Mouse (Mus musculus): ENCODE results near the gene Nod1. TPM values are rescaled to one million over a fixed set of nuclear protein-coding genes. Genes with fewer than 3 reads are reported as not detected.
A peak's percentile ranks its signal among the peaks of the same experiment; 100 is the strongest.

Nod1 gene
- 1.3 and 2.2 TPM in 2 replicates for polyA plus RNA-seq (2014; fragmentation: Nextera tagmentation; extraction: Ambion mirVana)

DNA sequence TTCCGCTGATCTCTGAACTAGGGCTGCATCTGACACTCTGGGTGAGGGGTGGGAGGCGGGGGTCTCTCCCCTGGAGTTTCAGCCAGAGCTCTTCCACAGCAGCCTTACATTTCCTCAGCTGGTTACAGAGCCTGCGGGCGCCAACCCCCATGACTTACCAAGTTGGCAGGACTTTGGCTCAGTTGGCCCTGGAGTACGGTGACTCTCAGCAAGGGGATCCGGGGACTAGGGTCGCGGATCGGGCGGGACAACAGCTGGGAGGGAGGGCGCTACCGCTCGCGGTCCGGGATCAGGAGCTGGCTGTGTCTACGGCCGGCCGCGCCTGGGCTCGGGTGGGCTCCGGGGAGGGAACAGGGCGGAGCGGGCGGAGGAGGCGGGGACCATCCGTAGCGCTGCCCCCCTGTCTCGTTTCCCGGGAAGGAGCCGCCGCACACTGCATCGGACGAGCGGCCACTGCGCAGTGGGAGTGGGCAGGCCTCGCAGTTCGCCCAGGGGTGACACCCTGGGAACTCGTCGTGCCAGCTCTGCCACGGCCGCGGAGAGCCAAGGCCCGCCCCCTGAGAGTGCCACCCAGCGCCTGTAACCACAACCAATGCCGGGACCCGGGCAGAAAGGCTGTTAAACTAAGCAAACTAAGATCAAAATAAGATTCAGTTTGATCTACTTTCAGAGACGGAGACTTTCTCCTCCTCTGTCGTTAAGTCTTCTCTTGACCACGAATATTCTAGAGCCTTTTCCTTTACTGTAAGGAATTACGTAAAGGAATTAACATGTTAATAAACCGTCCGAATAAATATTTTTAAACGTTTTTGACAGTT lies at the start of gene Nod1:
TSS of gene Nod1 (minus strand) at position 502 of the 818 bp plus-strand sequence.
- DNase-seq (peak; percentile 67), ATAC-seq (ENCODE audit: low FRiP score, low TSS enrichment) (peak; percentile 76)
- Histone ChIP-seq H3K4me2 (ENCODE audit: low read length) (peak within 1 kb of the TSS; percentile 98), H3K36me3 (ENCODE audit: control insufficient read depth, insufficient read depth, low read length) (no peaks in the 10 kb centered on the region), H3K9me3 (ENCODE audit: control insufficient read depth, low read length) (no peaks in the 10 kb centered on the region), H3K27me3 (ENCODE audit: control insufficient read depth, insufficient read depth, low read length) (no peaks in the 10 kb centered on the region; the same call in 1 of the 2 replicates), H3K9ac (replicated peaks; ENCODE audit: low read length) (peak within 1 kb of the TSS; percentile 54), H3K4me3 (replicated peaks; ENCODE audit: low read depth, low read length) (peak within 1 kb of the TSS; percentile 55), H3K4me1 (ENCODE audit: control insufficient read depth, insufficient read depth, low read length) (no peaks in the 10 kb centered on the region), H3K27ac (replicated peaks; ENCODE audit: low read depth, low read length) (no peak within 1 kb of the TSS)
- WGBS = 2% methylated on average over 48 of the region's 53 CpGs

GRCm38 (mm10) chr6:55021806-55022205 lies 49.4 kb upstream of the Nod1 start:
- no peaks in the 10 kb centered on the region for H3K27me3 ChIP-seq (ENCODE audit: control insufficient read depth, insufficient read depth, low read length)
- no peaks in the 10 kb centered on the region for H3K36me3 ChIP-seq (ENCODE audit: control insufficient read depth, insufficient read depth, low read length)
- H3K27ac ChIP-seq (replicated peaks; ENCODE audit: low read depth, low read length) = no peak overlapping the region
- H3K9me3 ChIP-seq (ENCODE audit: control insufficient read depth, low read length) = no peaks in the 10 kb centered on the region
- no peak overlapping the region for H3K4me2 ChIP-seq (ENCODE audit: low read length)
- ATAC-seq (ENCODE audit: low FRiP score, low TSS enrichment) (no peak), DNase-seq (no peak)
- H3K9ac ChIP-seq (replicated peaks; ENCODE audit: low read length) = no peak overlapping the region
- H3K4me3 ChIP-seq (replicated peaks; ENCODE audit: low read depth, low read length) = no peak overlapping the region
- no peaks in the 10 kb centered on the region for H3K4me1 ChIP-seq (ENCODE audit: control insufficient read depth, insufficient read depth, low read length)
- WGBS = 90% methylated on average over 7 of the region's 7 CpGs

- no peak for DNase-seq
- Histone ChIP-seq H3K36me3 (ENCODE audit: control insufficient read depth, insufficient read depth, low read length) (no peaks in the 10 kb centered on the region), H3K9ac (replicated peaks; ENCODE audit: low read length) (no peak overlapping the region), H3K4me3 (replicated peaks; ENCODE audit: low read depth, low read length) (no peak overlapping the region), H3K27ac (replicated peaks; ENCODE audit: low read depth, low read length) (no peak overlapping the region), H3K4me2 (ENCODE audit: low read length) (no peak overlapping the region), H3K4me1 (ENCODE audit: control insufficient read depth, insufficient read depth, low read length) (no peaks in the 10 kb centered on the region), H3K27me3 (ENCODE audit: control insufficient read depth, insufficient read depth, low read length) (no peaks in the 10 kb centered on the region), H3K9me3 (ENCODE audit: control insufficient read depth, low read length) (no peaks in the 10 kb centered on the region)
- 74% methylated on average over 2 of the region's 2 CpGs for WGBS
- ATAC-seq (ENCODE audit: low FRiP score, low TSS enrichment) = no peak
Measured at GRCm38 (mm10) chr6:55018417-55018816, 46.0 kb upstream of the Nod1 start.

DNA sequence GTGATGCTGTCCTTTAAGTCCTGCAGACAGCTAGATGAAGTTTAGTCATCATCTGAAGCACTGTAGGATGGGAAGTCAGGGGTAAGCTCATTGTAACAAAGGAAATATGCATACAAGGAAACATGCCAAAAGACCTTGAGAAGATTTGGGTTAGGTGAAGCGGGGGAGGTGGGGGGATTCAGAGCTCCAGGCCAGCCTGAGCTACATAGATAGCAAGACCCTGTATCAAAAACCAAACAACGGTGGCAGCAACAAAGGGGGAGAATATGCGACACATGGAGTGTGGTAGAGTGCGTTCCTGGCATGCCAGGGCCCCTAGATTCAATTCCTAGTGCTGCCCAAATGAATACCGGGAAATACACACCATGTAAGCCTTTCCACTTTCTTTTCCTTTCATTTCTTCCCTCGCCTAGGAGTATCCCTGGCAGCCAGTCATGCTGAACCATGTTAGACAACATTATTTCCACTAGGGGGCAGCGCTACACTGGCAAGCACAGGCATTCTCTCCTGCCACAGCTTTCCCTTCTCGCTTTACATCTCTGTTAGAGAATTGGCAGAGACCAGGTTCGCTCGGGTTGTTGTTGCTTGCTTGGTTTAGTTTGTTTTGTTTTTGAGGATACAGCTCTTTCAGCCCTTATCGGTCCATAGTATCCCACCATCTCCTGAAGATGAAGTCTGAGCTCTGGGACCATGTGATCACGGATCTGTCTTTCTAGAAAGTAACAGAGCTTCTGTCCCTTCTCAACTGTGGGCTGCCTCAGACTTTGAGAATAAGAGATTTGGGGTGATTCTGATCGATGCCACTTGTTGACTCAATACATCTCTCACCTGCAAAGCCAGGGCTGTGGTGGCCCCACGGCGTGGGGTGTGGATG lies 44.5 kb upstream of the Nod1 start:
- no peak overlapping the region for H3K4me3 ChIP-seq (replicated peaks; ENCODE audit: low read depth, low read length)
- no peaks in the 10 kb centered on the region for H3K9me3 ChIP-seq (ENCODE audit: control insufficient read depth, low read length)
- 29% methylated on average over 15 of the region's 15 CpGs for WGBS
- H3K4me2 ChIP-seq (ENCODE audit: low read length) = no peak overlapping the region
- H3K36me3 ChIP-seq (ENCODE audit: control insufficient read depth, insufficient read depth, low read length) = no peaks in the 10 kb centered on the region
- H3K27ac ChIP-seq (replicated peaks; ENCODE audit: low read depth, low read length) = no peak overlapping the region
- DNase-seq (peak; percentile 94), ATAC-seq (ENCODE audit: low FRiP score, low TSS enrichment) (peak; percentile 81)
- no peak overlapping the region for H3K9ac ChIP-seq (replicated peaks; ENCODE audit: low read length)
- H3K4me1 ChIP-seq (ENCODE audit: control insufficient read depth, insufficient read depth, low read length) = no peaks in the 10 kb centered on the region
- no peaks in the 10 kb centered on the region for H3K27me3 ChIP-seq (ENCODE audit: control insufficient read depth, insufficient read depth, low read length)

DNA sequence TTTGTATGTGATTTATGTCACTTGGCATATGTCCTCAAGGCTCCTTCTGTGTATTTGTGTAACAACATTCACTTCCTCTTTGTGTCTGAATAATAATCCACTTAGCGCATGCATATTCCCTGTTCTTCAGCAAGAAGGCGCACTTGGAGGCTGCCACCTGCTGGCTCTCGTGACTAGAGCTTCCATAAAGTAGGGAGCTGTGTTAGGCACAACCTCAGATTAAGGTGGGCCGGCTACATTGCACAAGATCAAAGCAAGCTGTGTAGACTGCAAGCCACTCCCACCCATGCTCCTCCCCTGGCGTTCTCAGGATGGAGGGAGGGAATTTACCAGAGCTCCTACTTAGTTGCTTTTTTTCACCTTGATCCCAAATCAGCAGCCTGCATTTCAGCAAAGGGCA lies 43.8 kb upstream of the Nod1 start:
- 21% methylated on average over 5 of the region's 5 CpGs for WGBS
- H3K9ac ChIP-seq (replicated peaks; ENCODE audit: low read length) = no peak overlapping the region
- H3K4me2 ChIP-seq (ENCODE audit: low read length) = no peak overlapping the region
- no peaks in the 10 kb centered on the region for H3K9me3 ChIP-seq (ENCODE audit: control insufficient read depth, low read length)
- peak; percentile 74 for DNase-seq
- H3K4me1 ChIP-seq (ENCODE audit: control insufficient read depth, insufficient read depth, low read length) = no peaks in the 10 kb centered on the region
- no peak overlapping the region for H3K4me3 ChIP-seq (replicated peaks; ENCODE audit: low read depth, low read length)
- ATAC-seq (ENCODE audit: low FRiP score, low TSS enrichment) = peak; percentile 46; the same call in 1 of the 2 replicates
- no peak overlapping the region for H3K27ac ChIP-seq (replicated peaks; ENCODE audit: low read depth, low read length)
- no peaks in the 10 kb centered on the region for H3K27me3 ChIP-seq (ENCODE audit: control insufficient read depth, insufficient read depth, low read length)
- no peaks in the 10 kb centered on the region for H3K36me3 ChIP-seq (ENCODE audit: control insufficient read depth, insufficient read depth, low read length)

- DNase-seq (no peak), ATAC-seq (ENCODE audit: low FRiP score, low TSS enrichment) (no peak)
- 89% methylated on average over 3 of the region's 3 CpGs for WGBS
- no peak overlapping the region for H3K27ac ChIP-seq (replicated peaks; ENCODE audit: low read depth, low read length)
- H3K9me3 ChIP-seq (ENCODE audit: control insufficient read depth, low read length) = no peaks in the 10 kb centered on the region
- peaks cover 8% of the 10 kb centered on the region; the same call in 1 of the 2 replicates for H3K4me1 ChIP-seq (ENCODE audit: control insufficient read depth, insufficient read depth, low read length)
- H3K4me3 ChIP-seq (replicated peaks; ENCODE audit: low read depth, low read length) = no peak overlapping the region
- H3K4me2 ChIP-seq (ENCODE audit: low read length) = no peak overlapping the region
- H3K27me3 ChIP-seq (ENCODE audit: control insufficient read depth, insufficient read depth, low read length) = no peaks in the 10 kb centered on the region
- no peaks in the 10 kb centered on the region for H3K36me3 ChIP-seq (ENCODE audit: control insufficient read depth, insufficient read depth, low read length)
- no peak overlapping the region for H3K9ac ChIP-seq (replicated peaks; ENCODE audit: low read length)
Measured at GRCm38 (mm10) chr6:55014184-55014583, 41.8 kb upstream of the Nod1 start.

GRCm38 (mm10) chr6:55012516-55012915 lies 40.1 kb upstream of the Nod1 start:
- Histone ChIP-seq H3K4me3 (replicated peaks; ENCODE audit: low read depth, low read length) (no peak overlapping the region), H3K36me3 (ENCODE audit: control insufficient read depth, insufficient read depth, low read length) (no peaks in the 10 kb centered on the region), H3K4me2 (ENCODE audit: low read length) (no peak overlapping the region), H3K9me3 (ENCODE audit: control insufficient read depth, low read length) (no peaks in the 10 kb centered on the region), H3K4me1 (ENCODE audit: control insufficient read depth, insufficient read depth, low read length) (peaks cover 8% of the 10 kb centered on the region; the same call in 1 of the 2 replicates), H3K9ac (replicated peaks; ENCODE audit: low read length) (no peak overlapping the region), H3K27me3 (ENCODE audit: control insufficient read depth, insufficient read depth, low read length) (no peaks in the 10 kb centered on the region), H3K27ac (replicated peaks; ENCODE audit: low read depth, low read length) (no peak overlapping the region)
- ATAC-seq (ENCODE audit: low FRiP score, low TSS enrichment) = no peak
- no peak for DNase-seq
- WGBS = 82% methylated on average over 7 of the region's 7 CpGs

- Histone ChIP-seq H3K9ac (replicated peaks; ENCODE audit: low read length) (0 out of 2 replicates have a peak overlapping the region, but pooled peaks have one; percentile 20), H3K27me3 (ENCODE audit: control insufficient read depth, insufficient read depth, low read length) (no peaks in the 10 kb centered on the region), H3K27ac (replicated peaks; ENCODE audit: low read depth, low read length) (peak overlapping the region; percentile 45; the same call in 1 of the 2 replicates), H3K4me1 (ENCODE audit: control insufficient read depth, insufficient read depth, low read length) (peaks cover 8% of the 10 kb centered on the region; the same call in 1 of the 2 replicates), H3K4me3 (replicated peaks; ENCODE audit: low read depth, low read length) (no peak overlapping the region), H3K4me2 (ENCODE audit: low read length) (peak overlapping the region; percentile 24; the same call in 1 of the 2 replicates), H3K36me3 (ENCODE audit: control insufficient read depth, insufficient read depth, low read length) (no peaks in the 10 kb centered on the region), H3K9me3 (ENCODE audit: control insufficient read depth, low read length) (no peaks in the 10 kb centered on the region)
- DNase-seq (peak; percentile 43), ATAC-seq (ENCODE audit: low FRiP score, low TSS enrichment) (no peak)
- WGBS = 56% methylated on average over 4 of the region's 4 CpGs
Measured at GRCm38 (mm10) chr6:55010330-55011091, 38.1 kb upstream of the Nod1 start.

All from midbrain, embryonic 14.5 days (tissue).